Mouse (Mus musculus) spleen, adult 2 months (tissue): ENCODE data around the gene Maml2.

Experiments used
- CTCF ChIP-seq: fragments of 200-500 bp; IDR thresholded peaks from 2 replicates; pipeline ENCODE4 v1.5.1; 2011; ENCODE audit warnings: mild to moderate bottlenecking, inconsistent platforms; ENCODE audit not compliant: insufficient read depth, insufficient read length, insufficient replicate concordance; ENCODE audit errors: extremely low read depth
- POLR2A ChIP-seq: fragments of 200-500 bp; IDR thresholded peaks from 2 replicates; pipeline ENCODE4 v1.6.1; 2011; ENCODE audit warnings: low read depth, low read length, inconsistent platforms

DNA sequence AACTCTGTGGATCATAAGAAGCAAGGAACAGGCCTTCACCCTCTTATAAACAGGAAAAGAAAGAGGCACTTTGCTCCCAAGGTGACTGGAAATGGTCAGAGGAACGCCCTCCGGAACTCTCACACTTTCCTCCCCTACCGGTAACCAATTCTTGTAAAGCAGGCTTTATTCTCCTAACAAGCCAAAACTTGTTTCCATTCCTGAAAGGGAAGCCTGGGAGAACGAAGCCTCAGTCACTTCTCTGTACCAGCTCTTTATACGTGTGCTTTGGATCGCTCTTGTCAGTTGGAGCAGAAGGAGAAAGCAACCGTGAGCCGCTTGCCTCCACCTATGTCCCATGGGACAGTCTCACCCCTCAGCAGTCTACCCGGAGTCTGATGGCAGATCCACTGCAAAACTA, 262.9 kb downstream of the Maml2 start:
- TF ChIP-seq POLR2A: no peak
- TF ChIP-seq CTCF: no peak
